Mouse (Mus musculus) E14TG2a.4 (cell line): ENCODE measurements around the gene Usp24.

Experiments used
- CTCF ChIP-seq: conservative IDR thresholded peaks from 2 replicates; pipeline ENCODE4 v1.5.1; 2014; ENCODE audit warnings: low read length
- NANOG ChIP-seq: IDR thresholded peaks from 2 replicates; pipeline ENCODE4 v1.6.1; 2014; ENCODE audit warnings: borderline replicate concordance, low read length, mixed read lengths

GRCm38 (mm10) chr4:106333584-106333983 lies 17.6 kb downstream of the Usp24 start:
- no peak for TF ChIP-seq CTCF
- no peak for TF ChIP-seq NANOG
